Mouse (Mus musculus): ENCODE results near the gene Gm20388.

Gene Gm20388

DNA sequence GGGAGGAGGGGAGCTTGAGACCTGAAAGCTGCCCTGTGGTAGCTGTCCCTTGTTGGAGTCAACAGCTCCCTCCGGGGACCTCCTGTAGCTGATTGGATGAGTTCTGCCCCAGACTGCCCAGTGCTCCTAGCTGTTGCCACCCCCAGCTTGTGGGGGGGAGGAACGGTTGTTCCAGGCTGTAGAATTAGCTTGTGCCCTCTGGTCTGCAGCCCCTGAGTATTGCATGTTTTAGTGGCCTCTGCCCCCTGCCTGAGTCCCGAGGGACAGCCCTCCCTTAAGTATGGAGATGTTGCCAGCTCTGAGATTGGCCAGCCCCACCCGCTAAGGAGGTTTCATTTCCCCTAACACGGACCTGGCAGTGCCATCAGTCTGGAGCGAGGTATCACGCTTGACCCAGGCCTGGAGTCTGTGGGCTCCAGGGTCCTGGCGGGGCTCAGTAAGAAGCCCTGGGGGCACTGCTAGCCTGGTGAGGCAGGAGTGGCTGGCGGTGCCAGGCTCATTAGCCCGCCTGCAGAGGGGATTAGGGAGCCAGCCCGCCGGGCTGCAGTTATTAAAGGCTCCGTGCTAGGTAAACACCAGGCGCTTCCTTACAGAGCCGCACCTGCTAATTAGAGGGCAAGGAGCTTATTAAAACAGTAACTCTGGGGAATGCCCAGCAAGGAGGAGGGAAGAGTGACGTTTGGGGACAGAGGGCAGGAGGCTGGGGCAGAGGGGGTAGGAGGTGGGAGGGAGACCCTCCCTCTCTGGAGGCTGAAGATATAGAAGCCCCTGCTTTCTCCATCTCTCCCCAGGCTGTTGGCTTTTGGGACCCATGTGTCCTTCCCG lies 424.8 kb downstream of the Gm20388 start:
- DNase-seq (ENCODE audit: low read depth, low spot score): no peak

DNA sequence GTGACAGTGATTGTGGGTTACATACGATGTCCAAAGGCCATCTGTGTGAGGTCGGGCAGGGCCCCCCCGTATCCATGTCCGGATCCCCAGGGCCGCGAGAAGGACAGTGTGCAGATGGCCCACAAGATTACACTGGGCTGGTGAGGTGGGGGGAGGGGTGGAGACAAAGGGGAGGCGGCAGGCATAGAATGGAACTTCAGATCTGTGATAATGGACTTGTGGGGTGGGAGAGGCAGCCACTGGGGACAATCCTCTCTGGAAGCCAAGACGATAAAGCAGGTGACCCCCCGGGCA lies 425.4 kb downstream of the Gm20388 start:
- DNase-seq (ENCODE audit: low read depth, low spot score): peak; percentile 52

DNA sequence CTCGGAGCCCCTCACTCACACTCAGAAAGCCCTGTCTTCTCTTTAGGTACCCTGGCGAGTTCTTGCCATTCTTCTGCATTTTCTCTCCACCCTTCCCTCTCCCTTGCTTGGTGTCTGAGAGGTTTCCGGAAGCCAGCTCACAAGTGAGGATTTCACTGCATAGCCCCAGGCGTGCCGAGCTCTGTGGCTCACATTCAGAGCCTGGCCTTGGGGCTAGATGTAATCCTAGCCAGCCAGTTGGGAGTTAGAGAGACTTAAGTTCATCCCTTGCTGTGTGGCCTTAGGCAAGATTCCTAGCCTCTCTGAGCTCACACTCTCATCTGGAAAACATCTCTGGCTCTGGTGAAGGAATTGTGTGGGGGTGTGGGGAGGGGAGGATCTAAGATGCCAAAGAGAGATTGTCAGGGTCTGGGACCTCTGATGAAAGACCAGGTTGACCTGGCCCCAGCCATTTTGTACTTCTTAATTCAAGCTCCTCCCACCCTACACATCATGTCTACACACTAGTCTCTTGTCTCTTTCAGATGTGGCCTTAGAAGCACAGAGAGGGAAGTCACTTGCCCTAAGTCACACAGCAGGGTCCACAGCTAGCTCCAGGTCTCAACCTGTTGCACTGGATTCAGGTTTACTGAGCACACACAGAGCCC lies 426.4 kb downstream of the Gm20388 start:
- no peak for DNase-seq (ENCODE audit: low read depth, low spot score)

DNA sequence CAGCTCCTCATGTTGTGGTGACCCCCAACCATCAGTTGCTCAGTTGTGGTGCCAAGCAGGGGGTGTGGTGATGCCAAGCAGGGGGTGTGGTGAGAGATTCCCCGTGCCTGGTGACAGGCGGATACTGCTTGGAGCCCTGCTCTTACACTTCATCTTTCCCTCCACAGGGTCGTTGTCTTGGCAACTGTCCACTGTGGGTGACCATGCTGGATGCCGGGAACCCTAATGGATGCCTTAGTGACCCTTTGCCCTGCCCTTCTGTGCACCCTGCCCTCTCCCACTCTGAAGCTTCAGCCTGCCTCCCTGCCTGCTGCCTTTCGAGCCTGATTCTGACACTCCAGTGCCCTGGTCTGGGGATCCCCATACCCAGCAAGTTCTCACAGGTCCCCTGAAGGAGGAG lies 427.0 kb downstream of the Gm20388 start:
- no peak for DNase-seq (ENCODE audit: low read depth, low spot score)

DNA sequence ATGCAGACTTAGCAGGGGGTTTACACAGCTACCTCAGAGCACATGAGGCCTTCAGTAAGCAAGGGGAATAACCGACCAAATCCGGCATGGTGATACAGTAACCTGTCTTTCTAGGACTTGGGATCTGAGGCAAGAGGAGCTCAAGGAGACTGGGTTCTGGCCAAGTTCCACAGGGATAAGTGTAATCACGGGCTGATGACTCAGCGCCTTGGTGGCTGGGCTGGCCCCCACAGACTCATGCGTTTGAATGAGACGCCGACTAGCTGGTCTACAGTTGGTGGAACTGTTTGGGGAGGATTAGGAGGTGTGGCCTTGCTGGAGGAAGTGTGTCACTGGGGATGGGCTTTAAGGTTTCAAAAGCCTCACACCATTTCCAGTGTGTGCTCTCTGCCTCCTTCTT lies 428.0 kb downstream of the Gm20388 start:
- DNase-seq (ENCODE audit: low read depth, low spot score): peak; percentile 63

DNA sequence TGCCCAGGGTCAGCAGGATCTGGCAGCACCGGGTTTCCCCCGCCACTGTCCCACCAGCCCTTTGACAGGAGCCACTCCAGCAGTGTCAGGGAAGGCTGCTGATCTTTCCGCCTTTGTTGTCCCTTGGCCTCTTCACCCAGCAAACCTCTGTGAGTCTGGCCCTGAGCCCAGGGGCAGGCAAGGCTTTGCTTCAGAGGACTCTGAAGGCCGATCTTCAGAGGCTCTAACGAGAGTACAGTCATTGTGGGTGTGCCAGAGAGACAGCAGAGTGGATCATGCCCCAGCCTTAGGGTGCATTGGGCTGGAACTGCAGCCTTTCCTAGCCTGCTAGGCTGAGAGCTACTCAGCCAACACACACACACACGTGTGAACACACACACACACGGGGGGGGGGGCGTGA lies 429.1 kb downstream of the Gm20388 start:
- peak; percentile 38 for DNase-seq (ENCODE audit: low read depth, low spot score)

DNA sequence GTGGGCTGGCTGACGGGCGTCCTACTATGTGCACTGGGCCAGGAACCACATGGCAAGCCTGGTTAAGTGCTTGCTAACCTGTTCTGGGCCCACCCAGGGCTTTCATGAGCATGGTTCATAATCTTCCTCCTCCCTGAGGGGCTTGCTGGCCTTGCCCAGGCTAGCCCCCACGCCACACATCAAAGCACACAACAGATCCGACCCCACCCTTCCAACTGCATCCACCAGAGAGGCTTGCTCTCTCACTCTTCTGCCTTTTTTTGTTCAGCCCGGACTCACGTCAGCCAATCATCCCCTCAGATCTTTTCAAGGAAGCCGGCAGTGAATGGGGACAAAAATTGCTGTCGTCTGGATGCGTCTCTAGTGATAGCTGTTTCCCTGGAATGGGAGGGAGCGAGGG lies 430.5 kb downstream of the Gm20388 start:
- no peak for DNase-seq (ENCODE audit: low read depth, low spot score)

DNA sequence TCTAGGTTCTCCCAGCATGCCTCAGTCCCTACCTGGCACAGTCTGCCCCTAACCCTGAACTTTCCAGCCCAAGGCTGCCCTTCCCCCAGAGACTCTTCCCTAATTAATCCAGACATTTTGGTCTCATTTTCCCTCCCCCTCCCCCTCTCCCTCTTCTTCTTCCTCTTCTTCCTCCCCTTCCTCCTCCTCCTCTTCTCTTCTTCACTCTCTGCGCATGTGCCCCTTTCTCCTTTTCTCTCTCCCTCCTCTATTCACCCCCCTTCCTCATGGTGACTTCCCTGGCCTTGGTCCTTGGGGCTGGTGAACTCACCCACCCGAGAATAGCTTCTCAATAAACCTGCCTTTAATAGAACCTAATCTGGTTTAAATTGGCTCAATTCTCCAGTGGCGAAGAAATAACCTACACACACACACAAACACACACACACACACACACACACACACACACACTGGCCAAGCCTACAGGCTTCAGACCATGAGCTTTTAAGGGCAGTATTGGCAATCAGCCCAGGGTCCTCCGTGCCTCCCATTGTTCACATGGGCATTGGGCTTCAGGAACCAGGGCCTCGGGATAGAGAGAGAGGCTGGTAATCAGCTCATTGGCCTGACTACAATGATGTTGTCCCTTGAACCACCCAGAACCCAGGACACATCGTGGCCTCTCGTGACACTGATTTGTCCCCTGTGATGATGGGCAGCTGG lies 432.4 kb downstream of the Gm20388 start:
- DNase-seq (ENCODE audit: low read depth, low spot score): no peak

DNA sequence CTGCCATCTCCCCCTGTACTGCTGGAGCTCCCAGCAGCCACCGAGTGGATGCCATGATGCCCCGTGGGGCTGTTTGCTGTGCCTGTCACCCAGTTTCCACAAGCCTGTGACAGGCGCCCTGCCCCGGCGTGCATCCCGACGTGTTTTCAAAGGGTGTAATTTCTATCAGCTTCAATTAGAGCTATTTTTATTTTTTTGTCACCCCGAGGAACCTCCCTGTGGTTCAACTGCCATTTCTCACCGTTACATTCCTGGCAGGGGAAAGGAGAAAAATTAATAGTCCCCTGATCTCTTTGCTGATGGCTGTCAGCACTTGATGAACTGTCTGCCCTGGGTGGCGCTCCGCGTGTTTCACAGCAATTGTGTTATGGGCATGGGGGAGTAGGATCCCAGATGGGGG lies 432.9 kb downstream of the Gm20388 start:
- peak; percentile 36 for DNase-seq (ENCODE audit: low read depth, low spot score)

DNA sequence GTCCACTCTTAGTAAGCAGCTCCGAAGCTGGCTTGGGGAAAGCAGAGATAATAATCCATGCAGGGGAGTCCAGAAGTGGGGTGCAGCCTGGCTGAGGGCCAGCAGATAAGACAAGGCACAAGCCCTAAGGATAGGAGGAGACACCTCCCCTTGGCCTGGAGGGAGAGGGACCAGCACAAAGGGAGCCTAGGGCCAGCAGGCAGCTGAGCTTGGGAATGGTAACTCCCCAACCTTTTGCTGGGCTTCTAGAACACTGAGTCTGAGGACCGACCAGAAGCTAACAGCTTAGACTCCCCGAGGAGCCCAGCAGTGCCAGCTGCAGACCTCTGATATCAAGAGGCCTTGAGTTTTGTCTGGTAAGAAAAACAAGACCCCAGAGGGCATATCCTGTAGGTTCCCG lies 433.5 kb downstream of the Gm20388 start:
- DNase-seq (ENCODE audit: low read depth, low spot score): no peak

DNA sequence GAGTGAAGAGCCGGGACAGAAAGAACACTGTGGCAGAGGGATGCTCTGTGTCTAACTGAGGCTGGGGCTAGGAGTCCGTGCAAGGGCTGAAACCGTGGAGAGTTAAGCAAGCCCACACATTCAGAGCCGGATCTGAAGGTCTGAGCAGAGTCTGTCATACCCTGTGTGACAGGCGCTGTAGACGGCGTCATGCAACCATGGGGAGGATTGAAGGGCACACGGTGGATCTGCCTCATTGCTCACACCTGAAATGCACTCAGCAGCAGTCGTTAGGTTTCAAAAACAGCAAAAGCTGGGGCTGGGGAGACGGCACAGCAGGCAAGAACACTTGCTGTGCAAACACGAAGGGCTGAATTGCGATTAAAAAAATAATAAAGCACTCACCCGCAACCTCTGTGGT lies 433.9 kb downstream of the Gm20388 start:
- peak; percentile 53 for DNase-seq (ENCODE audit: low read depth, low spot score)

DNA sequence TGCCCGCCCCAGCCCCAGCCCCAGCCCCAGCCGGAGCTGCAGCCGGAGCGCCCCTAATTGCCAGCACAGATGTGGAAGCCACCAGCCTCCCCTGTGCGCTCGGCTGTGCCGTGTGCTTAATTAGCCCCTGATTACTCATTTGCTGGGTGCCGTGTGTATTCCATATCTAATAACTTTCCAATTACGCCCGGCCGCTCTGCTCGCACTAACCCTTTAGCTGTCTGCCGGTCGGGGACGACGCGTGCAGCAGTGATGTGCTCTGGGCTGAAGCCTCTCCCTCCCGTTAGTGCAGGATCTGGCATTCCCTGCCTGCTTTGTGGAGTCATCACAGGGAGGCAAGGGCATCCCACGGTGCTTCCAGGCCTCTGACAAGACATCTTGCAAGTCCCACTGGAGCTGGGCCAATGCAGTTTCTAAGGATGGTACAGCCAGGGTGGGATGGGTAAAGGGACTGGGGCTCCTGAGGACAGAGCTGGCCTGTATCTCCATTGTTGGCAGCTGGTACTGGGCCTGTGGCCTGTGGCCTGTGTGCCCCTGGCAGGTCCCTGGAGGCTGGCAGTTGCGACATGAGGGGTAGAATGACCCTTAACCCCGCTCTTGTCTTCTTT lies 437.2 kb downstream of the Gm20388 start:
- peak; percentile 66 for DNase-seq (ENCODE audit: low read depth, low spot score)

DNA sequence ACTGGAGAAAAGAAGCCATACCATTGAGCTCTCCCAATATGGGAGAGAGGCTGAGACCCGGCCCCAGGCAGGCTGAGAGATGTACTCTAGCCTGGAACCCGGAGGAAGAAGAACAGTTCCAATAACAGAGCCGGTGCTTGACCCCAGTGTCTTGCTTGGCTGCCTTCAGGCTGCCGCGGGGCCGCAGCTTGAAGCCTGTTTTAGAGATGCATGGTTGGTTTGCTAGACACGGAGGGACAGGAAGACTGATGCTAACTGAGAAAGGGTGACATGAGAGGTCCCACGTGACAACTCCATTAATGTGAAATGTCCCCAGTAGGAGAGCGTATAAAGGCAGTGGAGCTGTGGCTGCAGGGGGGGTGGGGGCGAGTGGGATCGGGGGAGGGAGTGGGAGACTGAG lies 438.3 kb downstream of the Gm20388 start:
- no peak for DNase-seq (ENCODE audit: low read depth, low spot score)

DNA sequence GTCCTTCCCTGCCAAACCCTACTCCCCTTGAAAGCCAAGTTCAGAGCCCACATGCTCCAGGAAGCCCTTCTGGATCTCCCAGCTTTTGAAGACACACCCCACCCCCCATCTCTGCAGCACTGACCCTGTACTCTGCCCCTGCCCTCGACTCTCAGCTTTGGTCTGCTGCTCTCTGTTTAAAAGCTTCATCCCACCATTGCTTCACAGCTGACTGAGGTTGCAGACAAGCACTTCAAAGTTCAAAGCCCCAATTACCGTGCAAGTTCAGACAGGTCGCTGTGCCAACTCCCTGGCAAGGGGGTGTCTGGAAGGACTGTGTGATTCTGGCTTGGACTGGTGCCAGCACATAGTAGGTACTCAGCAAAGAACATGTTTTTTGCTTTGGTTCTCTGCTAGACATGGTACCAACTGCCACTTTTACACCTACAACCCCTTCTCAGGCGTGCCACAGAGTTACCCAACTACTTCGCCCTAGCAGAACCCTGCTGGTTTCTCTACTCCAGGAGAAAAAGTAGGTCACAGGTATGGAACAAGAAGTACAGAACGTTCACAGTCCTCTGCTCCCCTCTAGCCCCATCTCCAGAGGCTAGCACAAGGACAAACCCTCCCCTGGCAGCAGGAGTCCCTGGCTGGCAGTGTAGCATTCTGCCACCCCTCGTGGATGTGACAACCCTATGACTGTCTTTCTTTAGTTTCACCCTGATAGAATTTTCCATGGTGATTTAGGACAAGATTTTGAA lies 440.9 kb downstream of the Gm20388 start:
- DNase-seq (ENCODE audit: low read depth, low spot score): peak; percentile 43

DNA sequence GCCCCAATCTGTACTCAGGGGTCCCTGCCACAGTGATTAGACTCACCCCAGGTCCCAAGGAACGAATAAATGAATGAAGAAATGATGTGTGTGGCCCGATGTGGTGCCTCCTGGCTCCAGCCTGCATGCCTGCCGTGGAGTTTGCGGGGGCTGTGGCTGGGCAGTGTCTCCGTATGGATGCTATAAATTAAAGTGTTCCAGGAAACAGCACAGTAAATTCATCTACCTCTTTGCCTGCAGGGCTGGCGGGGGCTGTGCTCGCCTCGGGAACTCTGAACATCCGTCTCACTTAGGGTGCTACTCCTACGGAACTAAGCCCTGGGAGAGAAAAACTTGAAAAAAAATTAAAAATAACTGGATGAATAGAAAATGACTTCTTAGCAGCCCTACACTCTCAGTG lies 441.5 kb downstream of the Gm20388 start:
- peak; percentile 83 for DNase-seq (ENCODE audit: low read depth, low spot score)

DNA sequence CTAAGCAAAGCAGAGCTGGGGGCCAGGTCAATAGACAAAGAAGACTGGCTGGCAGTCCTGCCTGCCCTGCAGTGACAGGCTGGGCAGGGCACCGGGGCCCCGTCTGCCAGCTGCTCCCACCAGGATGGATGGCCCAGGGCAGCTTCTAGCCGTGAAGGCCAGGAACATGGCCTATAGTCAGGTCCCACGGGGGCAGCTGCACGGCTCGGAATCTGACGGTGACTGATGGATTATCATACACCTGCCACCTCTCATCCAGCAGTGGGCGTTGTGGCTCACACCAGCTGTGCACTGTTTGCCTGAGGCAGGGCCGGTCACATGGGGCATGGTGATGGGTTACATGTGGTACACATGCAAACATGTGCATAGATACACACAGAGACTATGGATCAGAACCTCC lies 445.4 kb downstream of the Gm20388 start:
- DNase-seq (ENCODE audit: low read depth, low spot score): no peak

DNA sequence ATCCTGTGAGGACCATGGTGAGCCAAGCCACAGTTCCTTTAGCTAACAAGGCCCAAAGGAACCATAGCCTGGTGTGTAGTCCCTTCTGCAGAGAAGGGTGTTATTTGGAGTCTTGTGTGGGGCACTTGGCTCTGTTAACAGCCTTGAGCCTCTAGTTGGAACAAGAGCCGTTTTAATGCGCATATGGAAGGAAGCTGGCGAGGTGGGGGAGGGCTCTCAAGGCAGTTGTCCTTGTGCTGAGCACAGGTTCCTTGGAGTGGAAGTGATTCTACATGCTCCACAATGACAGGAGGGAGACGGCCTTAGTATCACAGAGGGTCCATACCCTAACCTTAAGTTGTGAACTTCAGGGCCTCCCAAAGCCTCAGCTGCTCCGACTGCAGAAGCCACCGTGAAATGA lies 446.9 kb downstream of the Gm20388 start:
- DNase-seq (ENCODE audit: low read depth, low spot score): no peak

DNA sequence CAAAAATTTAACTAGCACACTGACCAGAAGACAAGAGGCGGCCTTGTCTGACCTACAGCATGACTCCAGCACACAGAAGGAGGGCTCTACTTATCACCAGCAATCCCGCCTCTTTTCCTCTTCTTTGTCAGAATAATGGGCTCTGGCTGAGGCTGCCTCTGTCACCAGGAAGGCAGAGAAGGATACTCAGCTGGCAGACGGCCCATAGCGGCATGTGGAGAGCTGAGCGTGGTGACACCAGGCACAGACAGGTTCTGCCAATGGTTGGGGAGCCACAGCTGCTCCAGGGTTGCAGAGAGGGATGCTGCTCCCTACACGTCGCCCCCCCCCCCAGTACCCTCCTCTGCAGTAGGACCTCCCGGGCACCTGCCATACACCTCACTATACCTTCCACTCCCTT lies 450.7 kb downstream of the Gm20388 start:
- peak; percentile 91 for DNase-seq (ENCODE audit: low read depth, low spot score)

DNA sequence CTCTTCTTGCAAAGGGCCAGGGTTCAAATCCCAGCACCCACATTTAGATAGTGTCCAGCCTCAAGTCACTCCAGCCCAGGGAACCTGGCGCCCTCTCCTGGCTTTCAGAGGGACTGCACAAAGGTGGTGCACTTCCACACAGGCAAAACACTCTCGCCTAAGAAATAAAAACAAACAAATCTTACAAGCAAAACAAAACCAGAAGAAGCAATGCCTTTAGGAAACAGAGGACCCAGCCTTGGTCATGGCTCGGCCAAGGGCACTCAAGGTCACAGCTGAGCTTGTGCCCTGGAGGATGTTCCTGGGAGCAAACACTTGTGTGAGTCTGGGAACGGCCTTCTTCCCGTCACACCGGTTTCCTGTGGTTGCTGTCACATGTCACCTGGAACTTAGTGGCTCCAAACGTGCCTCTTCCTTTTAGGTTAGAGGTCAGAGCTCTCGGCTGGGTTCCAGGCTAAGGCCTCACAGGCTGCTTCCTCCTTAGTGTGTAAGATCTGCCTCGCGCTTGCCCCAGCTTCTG lies 453.0 kb downstream of the Gm20388 start:
- no peak for DNase-seq (ENCODE audit: low read depth, low spot score)

DNA sequence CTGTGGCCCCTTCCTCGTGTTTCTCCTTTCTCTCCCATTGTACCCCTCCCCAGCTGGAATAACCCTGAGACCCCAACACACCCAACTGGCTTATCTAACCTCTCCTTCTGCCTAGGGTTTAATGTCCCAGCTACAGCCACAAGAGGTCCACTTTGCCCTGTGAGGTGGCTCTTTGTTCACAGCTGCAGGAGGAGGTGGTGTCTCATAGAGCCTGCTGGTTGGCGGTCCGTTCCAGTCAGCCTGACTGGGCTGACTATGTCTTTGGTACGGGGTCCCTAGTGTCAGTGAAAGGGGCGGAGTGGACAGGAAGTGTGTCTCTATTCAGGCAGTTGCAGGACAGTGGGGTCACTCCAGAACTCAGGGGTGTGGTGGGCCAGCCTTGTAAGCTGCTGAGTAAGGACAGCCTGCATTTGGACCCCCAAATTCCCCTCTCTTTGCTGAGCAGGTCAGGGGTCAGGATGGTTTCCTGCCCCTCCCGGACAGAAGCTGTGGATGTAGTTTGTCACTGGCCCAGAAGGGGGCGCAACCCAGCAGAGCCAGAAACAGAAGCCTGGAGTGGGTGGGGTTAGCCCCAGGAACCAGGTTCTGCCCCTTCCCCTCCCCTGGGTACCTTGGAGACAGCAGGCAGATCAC lies 453.6 kb downstream of the Gm20388 start:
- peak; percentile 55 for DNase-seq (ENCODE audit: low read depth, low spot score)

DNA sequence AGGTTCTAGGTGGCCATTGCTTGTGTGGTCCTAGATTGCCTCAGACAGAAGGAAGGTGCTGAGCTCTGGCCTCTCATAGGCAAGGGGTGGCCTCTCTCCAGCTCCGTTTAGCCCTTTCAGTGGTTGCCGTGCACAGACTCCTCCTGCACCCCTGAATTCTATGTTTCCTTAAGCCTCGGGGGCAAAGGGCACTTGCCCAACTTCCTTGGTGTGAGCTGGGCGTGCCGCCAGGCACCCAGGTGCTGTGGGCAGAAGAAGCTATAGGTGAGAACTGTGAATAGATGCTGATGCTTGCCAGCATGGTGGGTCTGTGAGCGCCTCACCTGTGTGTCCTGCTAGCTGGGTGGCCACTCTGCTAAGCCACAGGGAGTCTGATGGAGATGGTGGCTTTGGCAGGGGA lies 456.2 kb downstream of the Gm20388 start:
- no peak for DNase-seq (ENCODE audit: low read depth, low spot score)
